Mouse (Mus musculus) lung, postnatal 0 days (tissue): ENCODE results near the gene Grb10.

Experiments
- CTCF ChIP-seq: IDR thresholded peaks from 2 replicates; pipeline ENCODE4 v1.5.1; 2016; ENCODE audit warnings: antibody characterized with exemption, mild to moderate bottlenecking
- EP300 ChIP-seq: IDR thresholded peaks from 2 replicates; pipeline ENCODE4 v1.6.1; 2016; ENCODE audit warnings: antibody characterized with exemption, mild to moderate bottlenecking, control low read depth

GRCm38 (mm10) chr11:11881026-11881782, 157.3 kb downstream of the Grb10 start:
- TF ChIP-seq EP300, result no peak
- no peak for TF ChIP-seq CTCF
